ENCODE assay signal across 14 mouse cellular contexts in genomic region chr2:155863301-155863867, GRCm38 (mm10). TPM values are rescaled to one million over a fixed set of nuclear protein-coding genes. Genes with fewer than 3 reads are reported as not detected.
DNase-seq lines count a peak whose midpoint lies in the region; ATAC-seq lines count a peak whose summit lies in the region.
"Had no signal": no experiment of that assay in that cellular context is flagged by ENCODE, and none has a peak within 500 bp of the region (broad histone marks: within the 10 kb centered on the region; RNA-seq: fewer than 3 reads in every experiment).

No protein-coding gene starts in this region.

- H3K4me2 ChIP-seq in intestine, embryonic 14.5 days (ENCODE audit: low read length): no peak overlapping the region; the same call in 1 of the 2 replicates
- no peak overlapping the region for H3K4me2 ChIP-seq in intestine, embryonic 15.5 days (replicated peaks)
- H3K4me2 ChIP-seq in embryonic facial prominence, embryonic 14.5 days (ENCODE audit: low read depth, low read length): no peak overlapping the region
- peak overlapping the region; percentile 36 for H3K4me2 ChIP-seq in hindbrain, embryonic 15.5 days
- H3K4me2 ChIP-seq in midbrain, embryonic 15.5 days: peak overlapping the region; percentile 13; the same call in 1 of the 2 replicates

- no peak for DNase-seq in intestine, embryonic 14.5 days (ENCODE audit: low spot score)
- no peak for DNase-seq in embryonic facial prominence, embryonic 14.5 days (ENCODE audit: low spot score)
- no peak for DNase-seq in right cerebral cortex, postnatal 25 days
- DNase-seq in right cerebral cortex, postnatal 10 days (ENCODE audit: low spot score in 2 of 2): no peak
- DNase-seq: adrenal gland, adult 2 months; gastrocnemius, postnatal 14 days; heart, postnatal 10 days had no signal

- peak; percentile 36; the same call in 1 of the 2 replicates for ATAC-seq in intestine, embryonic 14.5 days (replicated peaks; ENCODE audit: low FRiP score, low TSS enrichment, low read depth)
- ATAC-seq in intestine, embryonic 15.5 days: no peak; the same call in 1 of the 2 replicates
- ATAC-seq in embryonic facial prominence, embryonic 14.5 days (ENCODE audit: low read depth): peak; percentile 44
- ATAC-seq in hindbrain, embryonic 15.5 days (ENCODE audit: low FRiP score, low read depth): peak; percentile 74
- ATAC-seq in midbrain, embryonic 15.5 days (replicated peaks): peak; percentile 74
- no peak for ATAC-seq in megakaryocyte progenitor cell, adult 5-6 weeks (replicated peaks; ENCODE audit: poor library complexity)

- H3K36me3 ChIP-seq in intestine, embryonic 14.5 days (ENCODE audit: control insufficient read depth, insufficient read depth, low read length): peaks cover 4% of the 10 kb centered on the region
- H3K36me3 ChIP-seq in intestine, embryonic 15.5 days: no peaks in the 10 kb centered on the region
- H3K36me3 ChIP-seq in embryonic facial prominence, embryonic 14.5 days (ENCODE audit: control insufficient read depth, insufficient read depth, low read length): no peaks in the 10 kb centered on the region
- no peaks in the 10 kb centered on the region; the same call in 1 of the 2 replicates for H3K36me3 ChIP-seq in hindbrain, embryonic 15.5 days
- no peaks in the 10 kb centered on the region for H3K36me3 ChIP-seq in midbrain, embryonic 15.5 days (replicated peaks)

- H3K4me1 ChIP-seq in intestine, embryonic 14.5 days (replicated peaks; ENCODE audit: control insufficient read depth, insufficient read depth, low read length): peaks cover 10% of the 10 kb centered on the region; the same call in 1 of the 2 replicates
- H3K4me1 ChIP-seq in intestine, embryonic 15.5 days (replicated peaks): peaks cover 5% of the 10 kb centered on the region; the same call in 1 of the 2 replicates
- H3K4me1 ChIP-seq in embryonic facial prominence, embryonic 14.5 days (ENCODE audit: control insufficient read depth, insufficient read depth, low read length): no peaks in the 10 kb centered on the region
- peaks cover 12% of the 10 kb centered on the region for H3K4me1 ChIP-seq in hindbrain, embryonic 15.5 days (replicated peaks)
- H3K4me1 ChIP-seq in midbrain, embryonic 15.5 days: peaks cover 6% of the 10 kb centered on the region

- no peak overlapping the region for H3K4me3 ChIP-seq in intestine, embryonic 14.5 days (ENCODE audit: low read depth, low read length)
- no peak overlapping the region for H3K4me3 ChIP-seq in intestine, embryonic 15.5 days (replicated peaks)
- H3K4me3 ChIP-seq in embryonic facial prominence, embryonic 14.5 days (ENCODE audit: low read depth, low read length): no peak overlapping the region
- H3K4me3 ChIP-seq in hindbrain, embryonic 15.5 days: 0 out of 2 replicates have a peak overlapping the region, but pooled peaks have one; percentile 0
- H3K4me3 ChIP-seq in midbrain, embryonic 15.5 days: no peak overlapping the region

- H3K9me3 ChIP-seq in intestine, embryonic 14.5 days (ENCODE audit: control insufficient read depth, low read length): no peaks in the 10 kb centered on the region
- H3K9me3 ChIP-seq in intestine, embryonic 15.5 days: no peaks in the 10 kb centered on the region
- no peaks in the 10 kb centered on the region for H3K9me3 ChIP-seq in embryonic facial prominence, embryonic 14.5 days (ENCODE audit: control insufficient read depth, low read length)
- H3K9me3 ChIP-seq in hindbrain, embryonic 15.5 days: no peaks in the 10 kb centered on the region
- H3K9me3 ChIP-seq in midbrain, embryonic 15.5 days: no peaks in the 10 kb centered on the region

- no peaks in the 10 kb centered on the region for H3K27me3 ChIP-seq in intestine, embryonic 14.5 days (replicated peaks; ENCODE audit: control insufficient read depth, insufficient read depth, low read length)
- no peaks in the 10 kb centered on the region for H3K27me3 ChIP-seq in intestine, embryonic 15.5 days (replicated peaks)
- no peaks in the 10 kb centered on the region for H3K27me3 ChIP-seq in embryonic facial prominence, embryonic 14.5 days (replicated peaks; ENCODE audit: control insufficient read depth, insufficient read depth, low read length)
- H3K27me3 ChIP-seq in hindbrain, embryonic 15.5 days: no peaks in the 10 kb centered on the region
- H3K27me3 ChIP-seq in midbrain, embryonic 15.5 days (replicated peaks): no peaks in the 10 kb centered on the region

- 44% methylated on average over 11 of the region's 11 CpGs for WGBS in intestine, embryonic 14.5 days
- WGBS in intestine, embryonic 15.5 days: 49% methylated on average over 11 of the region's 11 CpGs
- WGBS in embryonic facial prominence, embryonic 14.5 days: 52% methylated on average over 11 of the region's 11 CpGs
- WGBS in hindbrain, embryonic 15.5 days: 45% methylated on average over 11 of the region's 11 CpGs
- WGBS in midbrain, embryonic 15.5 days: 46% methylated on average over 11 of the region's 11 CpGs

- H3K9ac ChIP-seq in intestine, embryonic 14.5 days (ENCODE audit: low read length): no peak overlapping the region
- H3K9ac ChIP-seq in intestine, embryonic 15.5 days: no peak overlapping the region
- no peak overlapping the region for H3K9ac ChIP-seq in embryonic facial prominence, embryonic 14.5 days (ENCODE audit: low read depth, low read length)
- 0 out of 2 replicates have a peak overlapping the region, but pooled peaks have one; percentile 13 for H3K9ac ChIP-seq in hindbrain, embryonic 15.5 days
- H3K9ac ChIP-seq in midbrain, embryonic 15.5 days: no peak overlapping the region

- H3K27ac ChIP-seq in intestine, embryonic 14.5 days (ENCODE audit: low read depth): no peak overlapping the region
- no peak overlapping the region for H3K27ac ChIP-seq in intestine, embryonic 15.5 days
- no peak overlapping the region for H3K27ac ChIP-seq in embryonic facial prominence, embryonic 14.5 days (replicated peaks; ENCODE audit: low read depth, low read length)
- H3K27ac ChIP-seq in hindbrain, embryonic 15.5 days (replicated peaks): peak overlapping the region; percentile 61
- peak overlapping the region; percentile 45 for H3K27ac ChIP-seq in midbrain, embryonic 15.5 days

RNA-seq across cellular contexts. Expression of gene Fam83c, which starts 28.7 kb away (rescaled TPM):
- 0.12 and 0.23 TPM in 2 replicates for polyA plus RNA-seq in intestine, embryonic 14.5 days (2014; fragmentation: Nextera tagmentation; extraction: Ambion mirVana)
- 0.30 and 0.53 TPM in 2 replicates for polyA plus RNA-seq in intestine, embryonic 15.5 days (2015; fragmentation: Nextera tagmentation; extraction: Ambion mirVana)
- polyA plus RNA-seq in embryonic facial prominence, embryonic 14.5 days (2014; fragmentation: Nextera tagmentation; extraction: Ambion mirVana): 0.74 and 1.1 TPM in 2 replicates
- 0.45 and 0.82 TPM in 2 replicates for polyA plus RNA-seq in hindbrain, embryonic 15.5 days (2015; fragmentation: Nextera tagmentation; extraction: Ambion mirVana)
- 0.54 and 0.60 TPM in 2 replicates for polyA plus RNA-seq in midbrain, embryonic 15.5 days (2015; fragmentation: Nextera tagmentation; extraction: Ambion mirVana)
- total RNA-seq in megakaryocyte progenitor cell, adult 5-6 weeks (2015): not detected in 2 replicates
- not detected in 2 replicates for total RNA-seq in megakaryocyte progenitor cell, adult 5-6 weeks (2017)
- total RNA-seq: gastrocnemius, postnatal 14 days; heart, postnatal 10 days; layer of hippocampus, adult 18-20 months; left cerebral cortex, postnatal 4 days had no signal
- polyA plus RNA-seq: spleen, adult 2 months had no signal

RNA-seq across cellular contexts. Expression of gene Eif6, which starts 36.7 kb away (rescaled TPM):
- 251 and 255 TPM in 2 replicates for polyA plus RNA-seq in intestine, embryonic 14.5 days (2014; fragmentation: Nextera tagmentation; extraction: Ambion mirVana)
- 263 and 265 TPM in 2 replicates for polyA plus RNA-seq in intestine, embryonic 15.5 days (2015; fragmentation: Nextera tagmentation; extraction: Ambion mirVana)
- 151 and 162 TPM in 2 replicates for polyA plus RNA-seq in embryonic facial prominence, embryonic 14.5 days (2014; fragmentation: Nextera tagmentation; extraction: Ambion mirVana)
- polyA plus RNA-seq in hindbrain, embryonic 15.5 days (2015; fragmentation: Nextera tagmentation; extraction: Ambion mirVana): 148 and 155 TPM in 2 replicates
- polyA plus RNA-seq in midbrain, embryonic 15.5 days (2015; fragmentation: Nextera tagmentation; extraction: Ambion mirVana): 140 and 156 TPM in 2 replicates
- total RNA-seq in megakaryocyte progenitor cell, adult 5-6 weeks (2015): 261 and 264 TPM in 2 replicates
- total RNA-seq in megakaryocyte progenitor cell, adult 5-6 weeks (2017): 58.5 and 84.7 TPM in 2 replicates

RNA-seq across cellular contexts. Expression of gene BC029722, which starts 44.2 kb away (rescaled TPM):
- polyA plus RNA-seq in intestine, embryonic 14.5 days (2014; fragmentation: Nextera tagmentation; extraction: Ambion mirVana): 12.8 and 13.2 TPM in 2 replicates
- 22.0 and 24.1 TPM in 2 replicates for polyA plus RNA-seq in intestine, embryonic 15.5 days (2015; fragmentation: Nextera tagmentation; extraction: Ambion mirVana)
- polyA plus RNA-seq in embryonic facial prominence, embryonic 14.5 days (2014; fragmentation: Nextera tagmentation; extraction: Ambion mirVana): 10.8 and 12.2 TPM in 2 replicates
- 39.1 and 42.7 TPM in 2 replicates for polyA plus RNA-seq in hindbrain, embryonic 15.5 days (2015; fragmentation: Nextera tagmentation; extraction: Ambion mirVana)
- polyA plus RNA-seq in midbrain, embryonic 15.5 days (2015; fragmentation: Nextera tagmentation; extraction: Ambion mirVana): 39.5 and 40.2 TPM in 2 replicates
- total RNA-seq in megakaryocyte progenitor cell, adult 5-6 weeks (2015): 13.2 and 18.8 TPM in 2 replicates
- total RNA-seq in megakaryocyte progenitor cell, adult 5-6 weeks (2017): 13.2 and 14.8 TPM in 2 replicates

Comparison
In these comparisons a context has a peak if more than half of its experiments do, and no peak if none do; other contexts are left out.
1. ATAC-seq: peak in intestine, embryonic 14.5 days (single experiment), embryonic facial prominence, embryonic 14.5 days (single experiment), hindbrain, embryonic 15.5 days (single experiment) and midbrain, embryonic 15.5 days (single experiment); none in intestine, embryonic 15.5 days (single experiment) and megakaryocyte progenitor cell, adult 5-6 weeks (single experiment).
2. H3K27ac ChIP-seq: peak in hindbrain, embryonic 15.5 days (single experiment) and midbrain, embryonic 15.5 days (single experiment); none in intestine, embryonic 14.5 days (single experiment), intestine, embryonic 15.5 days (single experiment) and embryonic facial prominence, embryonic 14.5 days (single experiment).
3. H3K4me2 ChIP-seq: peak in hindbrain, embryonic 15.5 days (single experiment) and midbrain, embryonic 15.5 days (single experiment); none in intestine, embryonic 14.5 days (single experiment), intestine, embryonic 15.5 days (single experiment) and embryonic facial prominence, embryonic 14.5 days (single experiment).